Mouse (Mus musculus): Measurements from ENCODE around the gene Dock7. TPM values are rescaled to one million over a fixed set of nuclear protein-coding genes. Genes with fewer than 3 reads are reported as not detected.
"Not testable (repeated sequence)": the region's sequence is repeated elsewhere in the genome, so short reads cannot be mapped to it uniquely, and the experiment has no call there.

The Dock7 gene
- total RNA-seq, 2 experiments from 2014 or later = 1.3 to 3.1 TPM

GRCm38 (mm10) chr4:99030686-99031085, 90.0 kb downstream of the Dock7 start, which contains the start of gene Angptl3:
TSS of gene Angptl3 (plus strand) at chr4:99030954.
- no peak for ATAC-seq (replicated peaks; ENCODE audit: low FRiP score, poor library complexity, severe bottlenecking)

GRCm38 (mm10) chr4:99028377-99028776, 92.3 kb downstream of the Dock7 start:
- ATAC-seq (replicated peaks; ENCODE audit: low FRiP score, poor library complexity, severe bottlenecking) = no peak

GRCm38 (mm10) chr4:99022221-99022620, 98.5 kb downstream of the Dock7 start:
- no peak for ATAC-seq (replicated peaks; ENCODE audit: low FRiP score, poor library complexity, severe bottlenecking)

- ATAC-seq (replicated peaks; ENCODE audit: low FRiP score, poor library complexity, severe bottlenecking) = no peak
Measured at GRCm38 (mm10) chr4:99011039-99011438, 109.7 kb downstream of the Dock7 start.

GRCm38 (mm10) chr4:99006319-99006718, 114.4 kb downstream of the Dock7 start:
- no peak for ATAC-seq (replicated peaks; ENCODE audit: low FRiP score, poor library complexity, severe bottlenecking)

GRCm38 (mm10) chr4:99005574-99005973, 115.1 kb downstream of the Dock7 start:
- ATAC-seq (replicated peaks; ENCODE audit: low FRiP score, poor library complexity, severe bottlenecking) = no peak

- ATAC-seq (replicated peaks; ENCODE audit: low FRiP score, poor library complexity, severe bottlenecking) = no peak
Measured at GRCm38 (mm10) chr4:98993491-98993890, 127.2 kb downstream of the Dock7 start.

GRCm38 (mm10) chr4:98984701-98985100, 136.0 kb downstream of the Dock7 start:
- no peak for ATAC-seq (replicated peaks; ENCODE audit: low FRiP score, poor library complexity, severe bottlenecking)

- ATAC-seq (replicated peaks; ENCODE audit: low FRiP score, poor library complexity, severe bottlenecking) = not testable (repeated sequence)
Measured at GRCm38 (mm10) chr4:98979976-98980375, 140.7 kb downstream of the Dock7 start.

GRCm38 (mm10) chr4:98978693-98979092, 142.0 kb downstream of the Dock7 start:
- no peak for ATAC-seq (replicated peaks; ENCODE audit: low FRiP score, poor library complexity, severe bottlenecking)

GRCm38 (mm10) chr4:98978288-98978687, 142.4 kb downstream of the Dock7 start:
- not testable (repeated sequence) for ATAC-seq (replicated peaks; ENCODE audit: low FRiP score, poor library complexity, severe bottlenecking)

GRCm38 (mm10) chr4:98975741-98976140, 145.0 kb downstream of the Dock7 start:
- ATAC-seq (replicated peaks; ENCODE audit: low FRiP score, poor library complexity, severe bottlenecking) = no peak

- ATAC-seq (replicated peaks; ENCODE audit: low FRiP score, poor library complexity, severe bottlenecking) = no peak
Measured at GRCm38 (mm10) chr4:98969946-98970345, 150.8 kb downstream of the Dock7 start.

- ATAC-seq (replicated peaks; ENCODE audit: low FRiP score, poor library complexity, severe bottlenecking) = no peak
Measured at GRCm38 (mm10) chr4:98960243-98960642, 160.5 kb downstream of the Dock7 start.

- no peak for ATAC-seq (replicated peaks; ENCODE audit: low FRiP score, poor library complexity, severe bottlenecking)
Measured at GRCm38 (mm10) chr4:98955986-98956385, 164.7 kb downstream of the Dock7 start.

- no peak for ATAC-seq (replicated peaks; ENCODE audit: low FRiP score, poor library complexity, severe bottlenecking)
Measured at GRCm38 (mm10) chr4:98950563-98950962, 170.2 kb downstream of the Dock7 start.

- ATAC-seq (replicated peaks; ENCODE audit: low FRiP score, poor library complexity, severe bottlenecking) = not testable (repeated sequence)
Measured at GRCm38 (mm10) chr4:98938210-98938609, 182.5 kb downstream of the Dock7 start.

GRCm38 (mm10) chr4:98936036-98936435, 184.7 kb downstream of the Dock7 start:
- ATAC-seq (replicated peaks; ENCODE audit: low FRiP score, poor library complexity, severe bottlenecking) = no peak

GRCm38 (mm10) chr4:98925250-98925781, 195.4 kb downstream of the Dock7 start:
- ATAC-seq (replicated peaks; ENCODE audit: low FRiP score, poor library complexity, severe bottlenecking) = no peak

GRCm38 (mm10) chr4:98924906-98925178, 195.9 kb downstream of the Dock7 start:
- no peak for ATAC-seq (replicated peaks; ENCODE audit: low FRiP score, poor library complexity, severe bottlenecking)

- no peak for ATAC-seq (replicated peaks; ENCODE audit: low FRiP score, poor library complexity, severe bottlenecking)
Measured at GRCm38 (mm10) chr4:98924071-98924905, 196.4 kb downstream of the Dock7 start.

Measured in erythroblast, adult 5-6 weeks (primary cell).